Mouse (Mus musculus): ENCODE data around the gene Brf1.

DNA sequence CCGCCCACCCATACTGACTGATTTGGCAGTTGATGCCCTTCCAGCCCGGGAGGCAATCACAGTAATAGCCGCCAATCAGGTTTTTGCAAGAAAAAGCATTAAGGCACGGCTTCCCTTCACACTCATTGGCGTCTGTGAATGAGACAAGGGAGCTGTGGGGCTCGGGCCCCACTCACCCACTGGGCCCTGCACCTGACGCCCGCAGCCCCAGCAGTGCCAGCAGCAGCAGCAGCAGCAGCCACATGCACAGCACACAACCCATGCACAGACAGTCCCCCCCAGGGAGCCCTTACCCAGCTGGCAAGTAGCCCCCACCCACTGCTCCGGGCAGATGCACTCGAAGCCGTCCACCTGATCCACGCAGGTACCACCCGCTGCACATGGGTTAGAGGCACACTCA lies 84.9 kb downstream of the Brf1 start:
- no peak for TF ChIP-seq CTCF (IDR thresholded peaks at IDR 0.05; ENCODE audit: borderline replicate concordance, extremely low read depth, insufficient read depth, insufficient read length)
- TF ChIP-seq POLR2A (IDR thresholded peaks at IDR 0.05; ENCODE audit: borderline replicate concordance, extremely low read depth, insufficient read depth, insufficient read length, poor library complexity, severe bottlenecking), result no peak

Data from brain, embryonic 14.5 days (tissue).